Mouse (Mus musculus) kidney, postnatal 0 days (tissue): Measurements from ENCODE around the gene Trmt10a. TPM values are rescaled to one million over a fixed set of nuclear protein-coding genes. Genes with fewer than 3 reads are reported as not detected.

ENCODE experiments used
- ATAC-seq: fragments of 200-750 bp; cut with Nextera tagmentation; replicated peaks from 2 replicates; pipeline ENCODE4 v1.8.0; 2017; ENCODE audit warnings: low read depth, moderate number of reproducible peaks, moderate TSS enrichment, moderate library complexity; ENCODE audit not compliant: low FRiP score
- DNase-seq: peaks from one replicate; pipeline ENCODE4 v3.0.0-alpha.2; 2016; ENCODE audit warnings: low spot score
- H3K27ac ChIP-seq: fragments of 300-500 bp; sonication (generic); 2 replicates; pipeline ENCODE4 v1.5.1; 2014; ENCODE audit warnings: mild to moderate bottlenecking
- H3K27me3 ChIP-seq: fragments of 300-500 bp; sonication (generic); 2 replicates; pipeline ENCODE4 v1.6.1; 2014; ENCODE audit warnings: low read length, mixed read lengths; ENCODE audit not compliant: insufficient read depth
- H3K36me3 ChIP-seq: fragments of 300-500 bp; sonication (generic); 2 replicates; pipeline ENCODE4 v1.6.1; 2014; ENCODE audit warnings: low read length, mixed read lengths; ENCODE audit not compliant: insufficient read depth
- H3K4me1 ChIP-seq: fragments of 300-500 bp; sonication (generic); replicated peaks from 2 replicates; pipeline ENCODE4 v1.6.1; 2014; ENCODE audit warnings: antibody characterized with exemption, low read length, mixed read lengths; ENCODE audit not compliant: insufficient read depth
- H3K4me2 ChIP-seq: fragments of 300-500 bp; sonication (generic); 2 replicates; pipeline ENCODE4 v1.6.1; 2014; ENCODE audit warnings: mild to moderate bottlenecking, low read length, moderate library complexity, mixed read lengths
- H3K4me3 ChIP-seq: fragments of 300-500 bp; sonication (generic); replicated peaks from 2 replicates; pipeline ENCODE4 v1.5.1; 2014; ENCODE audit warnings: low read depth, low read length
- H3K9ac ChIP-seq: fragments of 300-500 bp; sonication (generic); 2 replicates; pipeline ENCODE4 v1.6.1; 2014; ENCODE audit warnings: low read depth, low read length
- H3K9me3 ChIP-seq: fragments of 300-500 bp; sonication (generic); replicated peaks from 2 replicates; pipeline ENCODE4 v1.6.1; 2016; ENCODE audit warnings: low read length, inconsistent platforms, mixed read lengths
- CTCF ChIP-seq: IDR thresholded peaks from 2 replicates; pipeline ENCODE4 v1.5.1; 2016; ENCODE audit warnings: antibody characterized with exemption, low read depth, mild to moderate bottlenecking, moderate library complexity
- WGBS: fragments of 180-500 bp; shearing (Covaris S2); extraction: QIAGEN DNeasy Blood & Tissue Kit; methylation state at CpG from one replicate; pipeline ENCODE4 v1.1.7; 2014; 5-methylcytosine and 5-hydroxymethylcytosine counted together
- polyA plus RNA-seq: library from polyadenylated mRNA; unstranded; fragments of >200 nt; fragmentation: Nextera tagmentation; extraction: Ambion mirVana; gene quantifications from 2 replicates; pipeline ENCODE4 v1.2.1, GENCODE M21; 2015

The Trmt10a gene
- polyA plus RNA-seq, 1 experiment from 2014 or later, result 13.2 TPM

DNA sequence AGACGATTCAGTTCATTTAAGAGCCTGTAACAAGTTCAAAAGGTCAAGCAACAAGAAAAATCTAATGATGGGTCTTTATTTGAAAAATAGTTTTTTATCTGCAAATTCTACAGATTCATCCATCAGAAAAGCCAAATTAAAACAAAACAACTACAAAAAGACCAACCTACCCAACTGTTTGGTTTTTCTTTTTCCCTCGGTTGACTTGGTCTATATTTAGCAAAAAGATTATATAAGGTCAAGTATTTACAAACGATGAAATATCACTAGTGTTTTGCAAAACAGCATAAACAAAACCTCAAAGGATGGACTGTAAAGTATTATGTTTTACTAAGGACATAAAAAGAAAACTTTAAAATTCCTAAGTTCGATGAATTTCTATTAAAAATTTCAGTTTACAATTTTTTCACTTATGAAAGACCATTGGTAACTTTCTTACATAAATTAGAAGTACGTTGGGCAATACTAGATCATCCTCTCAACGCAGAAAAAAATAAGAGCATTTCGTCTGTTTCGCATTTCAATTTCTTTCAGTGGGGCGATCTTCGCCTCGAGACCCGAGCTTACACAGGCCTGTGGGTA, 424 bp upstream of the Trmt10a start:
- no peaks in the 10 kb centered on the region for H3K4me1 ChIP-seq
- H3K27ac ChIP-seq, result peak overlapping the region; percentile 96
- TF ChIP-seq CTCF, result no peak
- no peaks in the 10 kb centered on the region for H3K27me3 ChIP-seq
- no peaks in the 10 kb centered on the region for H3K9me3 ChIP-seq
- no peaks in the 10 kb centered on the region for H3K36me3 ChIP-seq
- 2% methylated on average over 12 of the region's 12 CpGs for WGBS
- no peak for DNase-seq
- peak overlapping the region; percentile 77; the same call in 1 of the 2 replicates for H3K9ac ChIP-seq
- no peak for ATAC-seq
- peak overlapping the region; percentile 67 for H3K4me3 ChIP-seq
- H3K4me2 ChIP-seq, result peak overlapping the region; percentile 68

DNA sequence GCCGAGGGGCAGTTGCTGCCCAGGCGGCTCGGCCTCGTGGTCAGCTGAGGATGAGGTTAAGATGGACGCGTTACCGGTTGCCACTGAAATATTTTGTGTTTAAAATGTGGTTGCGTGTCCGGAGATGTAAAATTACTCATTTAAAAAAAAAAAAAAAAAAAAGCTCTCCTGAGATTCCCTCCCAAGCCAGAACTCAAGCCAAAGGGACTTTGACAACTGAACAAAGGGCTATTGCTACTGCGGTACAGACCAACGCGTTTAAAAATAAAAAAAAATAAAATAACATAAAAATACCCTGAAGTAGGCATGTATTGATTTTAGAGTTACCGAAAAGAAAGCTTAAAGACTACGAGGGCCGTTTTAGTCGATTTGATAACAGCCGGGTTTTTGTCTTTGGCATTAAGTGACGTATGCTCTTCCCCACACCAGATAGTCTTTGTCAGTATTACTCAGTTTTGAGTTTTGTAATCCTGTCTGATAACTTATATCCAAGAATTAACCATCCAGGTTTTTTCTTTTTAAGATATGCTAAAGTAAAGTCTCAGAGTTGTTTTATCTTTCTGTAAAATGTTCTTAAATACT, 903 bp downstream of the Trmt10a start:
- Histone ChIP-seq H3K9ac (peak overlapping the region; percentile 77), H3K9me3 (no peaks in the 10 kb centered on the region), H3K27me3 (no peaks in the 10 kb centered on the region), H3K4me2 (peak overlapping the region; percentile 68), H3K27ac (peak overlapping the region; percentile 96), H3K4me3 (peak overlapping the region; percentile 67), H3K36me3 (no peaks in the 10 kb centered on the region), H3K4me1 (no peaks in the 10 kb centered on the region)
- WGBS, result under 1% methylated on average over 18 of the region's 18 CpGs
- ATAC-seq (no peak), DNase-seq (peak; percentile 58)
- no peak for TF ChIP-seq CTCF

DNA sequence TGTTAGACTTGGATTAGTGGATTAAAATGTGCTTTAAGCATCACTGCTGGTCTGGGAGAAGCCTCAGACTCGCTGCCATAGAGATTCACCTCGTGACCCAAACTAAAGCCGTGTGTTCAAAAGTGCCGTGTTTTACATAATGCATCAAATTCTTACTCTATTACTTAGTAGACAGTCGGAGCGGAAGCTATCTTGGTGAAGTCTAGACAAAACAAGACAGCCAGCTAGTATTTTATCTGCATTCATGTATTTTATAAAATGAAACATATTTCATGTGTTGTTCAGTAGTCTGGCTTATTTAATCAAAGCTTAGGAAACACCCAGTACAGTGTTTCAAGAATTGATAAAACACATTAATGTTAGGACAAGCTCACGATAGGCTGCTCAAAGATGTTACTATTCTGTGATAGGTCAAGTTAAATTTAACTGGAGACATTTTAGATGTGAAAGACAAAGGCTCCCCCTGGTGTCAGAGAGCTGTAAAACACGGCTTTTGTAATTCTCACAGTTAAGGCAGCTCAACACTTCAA, 1.5 kb downstream of the Trmt10a start, which contains the start of gene Mttp:
Gene Mttp (minus strand): TSS at position 327 of the 530 bp plus-strand sequence.
- H3K27me3 ChIP-seq, result no peaks in the 10 kb centered on the region
- WGBS, result 2% methylated on average over 8 of the region's 8 CpGs
- H3K4me1 ChIP-seq, result no peaks in the 10 kb centered on the region
- H3K4me2 ChIP-seq, result peak within 1 kb of the TSS; percentile 68
- peak within 1 kb of the TSS; percentile 67 for H3K4me3 ChIP-seq
- H3K9me3 ChIP-seq, result no peaks in the 10 kb centered on the region
- ATAC-seq (no peak), DNase-seq (peak; percentile 96)
- H3K36me3 ChIP-seq, result no peaks in the 10 kb centered on the region
- peak; percentile 90 for TF ChIP-seq CTCF
- H3K9ac ChIP-seq, result peak within 1 kb of the TSS; percentile 77
- peak within 1 kb of the TSS; percentile 96 for H3K27ac ChIP-seq

DNA sequence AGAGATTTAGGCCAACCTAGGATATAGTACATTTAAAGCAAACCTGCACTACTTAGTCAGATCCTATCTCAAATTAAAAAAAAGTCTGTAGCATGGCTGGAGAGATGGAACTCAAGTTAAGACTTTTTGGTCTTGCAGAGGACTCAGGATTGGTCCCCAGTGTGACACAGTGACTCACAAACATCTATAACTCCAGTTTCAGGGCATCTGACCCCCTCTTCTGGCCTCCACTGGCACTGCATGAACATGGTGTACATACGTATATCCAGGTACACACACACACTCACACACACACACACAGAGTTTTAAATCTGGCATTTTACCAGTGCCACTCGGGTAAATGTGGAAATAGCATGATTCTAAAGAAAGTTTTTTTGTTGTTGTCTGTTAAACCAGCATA, 5.6 kb downstream of the Trmt10a start:
- Histone ChIP-seq H3K4me1 (no peaks in the 10 kb centered on the region), H3K27me3 (no peaks in the 10 kb centered on the region), H3K9ac (no peak overlapping the region), H3K27ac (no peak overlapping the region), H3K4me3 (no peak overlapping the region), H3K9me3 (no peaks in the 10 kb centered on the region), H3K36me3 (0 out of 2 replicates have a peak, but pooled peaks cover 8% of the 10 kb centered on the region), H3K4me2 (no peak overlapping the region)
- WGBS, result 92% methylated on average over 2 of the region's 2 CpGs
- no peak for DNase-seq
- ATAC-seq, result no peak
- TF ChIP-seq CTCF, result no peak

DNA sequence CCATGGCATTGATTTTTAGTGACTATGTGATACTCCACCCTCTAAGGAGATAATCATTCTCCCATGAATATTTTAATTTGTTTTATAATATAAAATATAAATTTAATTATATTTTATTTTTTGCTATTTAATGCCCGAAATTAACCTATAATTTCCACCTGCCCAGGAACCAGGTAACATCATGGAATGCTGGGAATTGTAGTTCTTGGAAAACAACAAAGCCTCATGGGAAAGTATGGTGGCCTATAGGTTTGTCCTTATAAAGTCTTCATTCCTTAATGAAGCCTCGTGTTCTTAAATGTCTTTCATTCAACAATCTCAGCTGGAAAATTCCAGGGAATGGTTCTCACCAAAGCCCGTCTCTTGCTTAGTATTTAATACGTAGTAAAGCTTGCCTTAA, 11.8 kb downstream of the Trmt10a start:
- Histone ChIP-seq H3K4me2 (no peak overlapping the region), H3K4me3 (no peak overlapping the region), H3K27me3 (no peaks in the 10 kb centered on the region), H3K4me1 (no peaks in the 10 kb centered on the region), H3K9ac (no peak overlapping the region), H3K36me3 (peaks cover 8% of the 10 kb centered on the region; the same call in 1 of the 2 replicates), H3K9me3 (no peaks in the 10 kb centered on the region), H3K27ac (no peak overlapping the region)
- 92% methylated on average over 4 of the region's 4 CpGs for WGBS
- DNase-seq (no peak), ATAC-seq (no peak)
- TF ChIP-seq CTCF, result no peak

DNA sequence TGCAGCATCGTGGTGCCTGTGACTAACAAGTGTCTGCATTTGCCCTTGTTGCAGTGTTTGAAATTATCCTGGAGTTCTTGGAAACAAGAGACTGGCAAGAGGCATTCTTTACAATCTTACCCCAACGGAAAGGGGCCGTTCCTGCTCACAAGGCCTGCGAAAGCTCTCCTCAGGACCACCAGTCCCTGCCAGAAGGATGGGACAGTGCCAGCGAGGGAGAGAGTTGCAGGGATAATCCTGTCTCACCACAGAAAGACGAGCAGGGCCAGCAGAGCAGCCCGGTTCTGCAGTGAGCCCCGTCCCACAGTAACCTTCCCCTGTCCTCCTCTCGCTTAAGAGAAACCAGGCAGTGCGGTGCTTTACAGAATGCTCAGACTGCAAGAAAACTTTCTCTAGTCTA, 13.4 kb downstream of the Trmt10a start:
- H3K4me3 ChIP-seq, result no peak overlapping the region
- ATAC-seq (no peak), DNase-seq (no peak)
- no peaks in the 10 kb centered on the region for H3K4me1 ChIP-seq
- no peak overlapping the region for H3K9ac ChIP-seq
- no peak for TF ChIP-seq CTCF
- no peak overlapping the region for H3K4me2 ChIP-seq
- no peak overlapping the region for H3K27ac ChIP-seq
- WGBS, result 47% methylated on average over 10 of the region's 10 CpGs
- H3K9me3 ChIP-seq, result no peaks in the 10 kb centered on the region
- H3K27me3 ChIP-seq, result no peaks in the 10 kb centered on the region
- peaks cover 6% of the 10 kb centered on the region; the same call in 1 of the 2 replicates for H3K36me3 ChIP-seq
